Mouse (Mus musculus): Measurements from ENCODE around the gene Cdk15. TPM values are rescaled to one million over a fixed set of nuclear protein-coding genes. Genes with fewer than 3 reads are reported as not detected.
A peak's percentile ranks its signal among the peaks of the same experiment; 100 is the strongest.

The Cdk15 gene
- polyA plus RNA-seq, 1 experiment, result 0.41 TPM

DNA sequence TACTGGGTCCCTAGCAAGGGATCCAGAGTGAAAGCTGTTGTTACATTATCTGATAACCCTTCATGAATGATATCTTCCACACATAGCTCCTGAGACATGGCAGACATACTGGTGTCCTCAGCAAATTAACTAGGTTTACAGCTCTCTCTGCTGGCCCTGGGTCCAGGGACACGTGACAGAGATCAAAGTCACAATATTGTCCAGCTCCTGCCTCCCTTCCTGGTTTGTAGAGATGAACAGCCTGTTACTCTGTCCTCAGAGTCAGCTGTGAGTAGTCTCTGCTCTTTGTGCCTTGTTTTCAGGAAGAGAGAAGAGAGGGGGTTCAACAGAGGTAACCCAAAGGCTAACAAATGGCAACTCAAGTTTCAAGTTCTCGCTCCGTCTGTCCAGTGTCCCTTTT lies 125.8 kb downstream of the Cdk15 start:
- DNase-seq (ENCODE audit: low read depth), result no peak
- TF ChIP-seq CTCF (IDR thresholded peaks at IDR 0.05; ENCODE audit: borderline replicate concordance, extremely low read depth, insufficient read depth, insufficient read length), result no peak
- no peak for TF ChIP-seq POLR2A (IDR thresholded peaks at IDR 0.05; ENCODE audit: borderline replicate concordance, extremely low read depth, insufficient read depth, insufficient read length, poor library complexity, severe bottlenecking)

DNA sequence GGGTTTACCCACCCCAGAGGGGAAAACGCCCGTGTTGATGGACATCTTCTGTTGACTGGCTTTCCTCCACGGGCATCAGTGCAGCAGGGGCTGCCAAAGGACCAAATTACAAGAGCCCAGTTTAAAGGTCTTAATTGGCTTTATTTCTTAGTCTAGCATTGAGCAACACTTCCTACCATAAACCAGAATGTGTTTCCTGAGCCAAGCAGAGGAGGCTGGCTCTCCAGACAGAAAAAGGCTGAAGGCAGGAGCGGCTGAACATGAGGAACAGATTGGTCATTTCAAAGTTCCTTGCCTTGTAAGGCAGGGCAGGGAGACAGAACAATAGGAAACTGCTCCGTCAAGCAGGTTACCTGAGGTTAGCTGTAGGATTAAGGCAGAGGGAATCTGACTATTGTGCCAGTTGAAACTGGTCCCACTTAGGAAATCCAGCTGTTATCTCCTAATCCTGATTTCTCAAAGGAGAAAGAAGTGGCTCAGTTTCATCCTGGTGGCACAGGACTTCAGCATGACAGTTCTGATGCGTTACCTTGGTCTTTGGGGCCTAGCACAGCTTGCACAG lies 126.4 kb downstream of the Cdk15 start:
- no peak for DNase-seq (ENCODE audit: low read depth)
- TF ChIP-seq CTCF (IDR thresholded peaks at IDR 0.05; ENCODE audit: borderline replicate concordance, extremely low read depth, insufficient read depth, insufficient read length) (no peak), POLR2A (IDR thresholded peaks at IDR 0.05; ENCODE audit: borderline replicate concordance, extremely low read depth, insufficient read depth, insufficient read length, poor library complexity, severe bottlenecking) (no peak)

DNA sequence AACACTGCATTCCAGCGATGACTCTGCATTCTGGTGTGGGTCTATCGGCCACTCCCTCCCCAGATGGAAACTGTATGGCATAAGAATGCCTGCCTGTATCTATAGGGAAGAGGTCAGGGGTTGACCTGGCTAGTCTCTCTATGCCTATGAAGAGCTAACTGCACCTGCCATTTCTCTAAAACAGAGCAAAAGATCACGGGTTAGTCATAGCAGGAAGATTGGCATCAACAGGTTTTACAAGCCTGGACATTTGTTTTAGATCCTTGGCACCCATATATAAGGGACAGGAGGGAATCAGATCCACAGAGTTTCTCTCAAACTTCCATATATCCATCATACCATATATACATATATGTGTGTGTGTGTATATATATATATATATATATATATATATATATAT lies 127.7 kb downstream of the Cdk15 start:
- no peak for TF ChIP-seq CTCF (IDR thresholded peaks at IDR 0.05; ENCODE audit: borderline replicate concordance, extremely low read depth, insufficient read depth, insufficient read length)
- DNase-seq (ENCODE audit: low read depth), result no peak

DNA sequence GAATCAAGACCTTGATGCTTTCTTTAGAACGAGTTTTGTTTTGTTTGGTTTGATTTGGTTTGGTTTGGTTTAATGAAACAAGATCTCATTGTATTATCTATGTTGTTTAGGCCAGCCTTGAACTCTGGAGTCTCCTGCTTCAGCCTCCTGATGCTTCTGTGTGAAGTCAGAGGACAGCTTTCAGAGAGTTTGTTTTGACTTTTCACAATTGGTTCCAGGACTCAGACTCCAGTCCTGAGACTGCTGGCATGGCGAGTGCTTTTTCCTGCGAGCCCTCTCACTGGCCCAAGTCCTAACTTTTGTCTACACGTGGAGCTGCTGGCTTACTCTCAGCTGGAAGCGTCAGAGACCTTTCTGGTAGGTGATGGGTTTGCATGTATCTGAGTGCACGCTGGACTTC lies 128.9 kb downstream of the Cdk15 start:
- no peak for DNase-seq (ENCODE audit: low read depth)
- TF ChIP-seq CTCF (IDR thresholded peaks at IDR 0.05; ENCODE audit: borderline replicate concordance, extremely low read depth, insufficient read depth, insufficient read length), result no peak
- no peak for TF ChIP-seq POLR2A (IDR thresholded peaks at IDR 0.05; ENCODE audit: borderline replicate concordance, extremely low read depth, insufficient read depth, insufficient read length, poor library complexity, severe bottlenecking)

DNA sequence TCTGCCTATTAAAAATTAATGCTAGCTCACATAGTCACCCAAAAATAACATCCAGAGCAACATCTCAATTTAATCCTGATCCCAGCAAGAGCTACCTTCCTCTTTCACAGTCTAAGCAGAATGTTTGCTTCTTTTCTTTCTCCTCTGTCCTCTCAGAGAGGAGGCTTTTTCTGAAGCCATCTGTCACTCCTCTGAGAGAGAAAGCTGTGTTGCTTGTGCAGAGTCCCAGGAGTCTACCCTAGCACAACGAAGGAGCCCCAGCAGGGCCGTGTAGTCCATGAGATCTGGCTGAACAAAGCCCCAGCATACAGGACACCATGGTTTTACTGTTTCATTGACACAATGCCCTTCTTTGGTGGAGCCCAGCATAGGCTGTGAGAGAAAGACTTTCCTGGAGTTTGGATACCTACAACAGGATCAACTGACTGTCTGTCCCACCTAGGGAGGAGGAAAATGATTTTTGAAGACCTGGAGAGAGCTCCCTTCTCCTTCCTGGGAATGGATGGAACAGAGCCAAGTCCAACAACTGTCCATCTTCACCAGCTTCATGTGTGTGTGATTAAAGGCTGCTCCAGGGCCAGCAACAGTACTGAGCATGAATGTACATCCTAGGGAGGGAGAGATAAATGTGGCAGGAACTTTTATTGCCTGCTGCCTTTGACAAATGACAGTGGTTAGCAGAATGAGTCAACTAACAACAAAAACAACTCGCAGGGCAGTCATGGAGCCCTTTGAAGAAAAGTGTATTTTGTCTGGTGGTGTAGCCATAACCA lies 131.0 kb downstream of the Cdk15 start:
- TF ChIP-seq CTCF (IDR thresholded peaks at IDR 0.05; ENCODE audit: borderline replicate concordance, extremely low read depth, insufficient read depth, insufficient read length) (no peak), POLR2A (IDR thresholded peaks at IDR 0.05; ENCODE audit: borderline replicate concordance, extremely low read depth, insufficient read depth, insufficient read length, poor library complexity, severe bottlenecking) (no peak)
- peak; percentile 52 for DNase-seq (ENCODE audit: low read depth)

DNA sequence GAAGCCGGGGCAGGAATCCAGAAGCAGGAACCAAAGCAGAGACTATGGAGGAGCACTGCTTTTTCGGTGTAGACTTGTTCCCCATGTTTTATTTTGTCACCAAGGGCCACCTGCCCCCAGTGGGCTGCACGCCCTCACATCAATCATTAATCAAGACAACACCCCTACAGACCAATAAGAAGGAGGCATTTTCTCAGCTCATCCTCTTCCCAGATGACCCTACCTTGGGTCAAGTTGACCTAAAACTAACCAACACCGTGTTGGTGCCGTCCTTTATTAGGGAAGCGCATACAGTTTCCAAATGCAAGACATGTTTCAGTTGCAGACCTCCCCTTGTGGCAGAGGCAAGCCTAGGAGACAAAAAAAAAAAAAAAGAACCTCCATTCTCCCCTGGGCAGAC lies 132.5 kb downstream of the Cdk15 start:
- no peak for TF ChIP-seq POLR2A (IDR thresholded peaks at IDR 0.05; ENCODE audit: borderline replicate concordance, extremely low read depth, insufficient read depth, insufficient read length, poor library complexity, severe bottlenecking)
- no peak for TF ChIP-seq CTCF (IDR thresholded peaks at IDR 0.05; ENCODE audit: borderline replicate concordance, extremely low read depth, insufficient read depth, insufficient read length)
- no peak for DNase-seq (ENCODE audit: low read depth)

DNA sequence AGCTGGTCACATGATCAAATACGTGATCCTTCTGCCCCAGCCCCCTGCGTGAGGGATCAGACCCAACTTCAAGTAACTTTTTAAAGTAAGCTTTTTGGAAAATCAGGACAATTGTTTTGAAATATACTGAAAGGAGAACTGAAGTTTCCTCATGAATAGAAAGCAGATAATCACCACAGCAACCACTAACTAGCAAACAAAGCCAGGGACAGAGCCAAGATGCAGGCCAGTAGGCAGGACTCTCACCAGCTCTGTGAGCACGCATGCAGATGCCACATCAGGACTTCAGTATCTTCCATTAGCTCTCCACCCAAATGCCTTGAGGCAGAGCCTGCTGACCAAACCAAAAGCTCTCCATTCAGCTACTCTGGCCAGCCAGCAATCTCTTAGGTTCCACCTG lies 135.0 kb downstream of the Cdk15 start:
- DNase-seq (ENCODE audit: low read depth), result no peak
- no peak for TF ChIP-seq CTCF (IDR thresholded peaks at IDR 0.05; ENCODE audit: borderline replicate concordance, extremely low read depth, insufficient read depth, insufficient read length)
- TF ChIP-seq POLR2A (IDR thresholded peaks at IDR 0.05; ENCODE audit: borderline replicate concordance, extremely low read depth, insufficient read depth, insufficient read length, poor library complexity, severe bottlenecking), result no peak

DNA sequence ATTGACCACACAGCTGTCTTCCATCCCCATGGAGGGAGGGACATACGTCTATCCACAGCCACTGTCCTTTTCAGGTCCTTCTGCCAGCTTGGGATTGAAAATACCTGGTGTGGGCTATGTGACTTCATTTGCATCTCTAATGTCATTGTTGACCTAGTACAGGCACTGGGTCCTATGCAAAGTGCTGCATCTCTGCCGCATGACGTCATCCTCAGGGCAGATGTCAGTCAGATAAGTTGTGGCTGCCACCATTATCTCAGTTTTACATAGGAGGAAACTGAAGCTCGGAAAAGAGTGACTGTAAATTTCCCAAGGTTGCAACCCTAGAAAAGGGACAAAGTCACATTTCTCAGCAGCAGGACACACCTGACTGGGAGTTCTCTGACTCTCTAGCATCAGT lies 137.4 kb downstream of the Cdk15 start:
- DNase-seq (ENCODE audit: low read depth), result peak; percentile 43
- no peak for TF ChIP-seq POLR2A (IDR thresholded peaks at IDR 0.05; ENCODE audit: borderline replicate concordance, extremely low read depth, insufficient read depth, insufficient read length, poor library complexity, severe bottlenecking)
- TF ChIP-seq CTCF (IDR thresholded peaks at IDR 0.05; ENCODE audit: borderline replicate concordance, extremely low read depth, insufficient read depth, insufficient read length), result no peak

DNA sequence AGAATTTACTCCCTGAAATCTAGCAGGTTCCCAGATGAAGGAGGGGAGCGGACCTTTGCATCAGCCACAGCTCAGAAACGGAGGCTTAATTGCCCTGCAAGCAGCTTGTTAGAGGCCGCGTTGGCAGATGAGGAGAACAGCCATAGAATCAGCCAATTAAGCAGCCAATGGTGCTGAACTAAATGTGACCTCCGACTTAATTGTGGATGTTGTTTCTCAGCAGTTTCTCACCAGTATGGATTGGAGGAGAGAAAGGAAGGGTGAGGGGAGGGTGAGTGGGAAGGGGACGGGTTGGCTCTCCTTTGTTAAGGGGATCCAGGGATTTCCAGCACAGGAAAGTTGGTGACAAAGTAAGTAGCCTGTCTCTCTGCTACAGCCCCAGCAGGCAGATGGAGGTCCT lies 137.9 kb downstream of the Cdk15 start:
- DNase-seq (ENCODE audit: low read depth), result peak; percentile 96
- no peak for TF ChIP-seq POLR2A (IDR thresholded peaks at IDR 0.05; ENCODE audit: borderline replicate concordance, extremely low read depth, insufficient read depth, insufficient read length, poor library complexity, severe bottlenecking)
- TF ChIP-seq CTCF (IDR thresholded peaks at IDR 0.05; ENCODE audit: borderline replicate concordance, extremely low read depth, insufficient read depth, insufficient read length), result no peak

DNA sequence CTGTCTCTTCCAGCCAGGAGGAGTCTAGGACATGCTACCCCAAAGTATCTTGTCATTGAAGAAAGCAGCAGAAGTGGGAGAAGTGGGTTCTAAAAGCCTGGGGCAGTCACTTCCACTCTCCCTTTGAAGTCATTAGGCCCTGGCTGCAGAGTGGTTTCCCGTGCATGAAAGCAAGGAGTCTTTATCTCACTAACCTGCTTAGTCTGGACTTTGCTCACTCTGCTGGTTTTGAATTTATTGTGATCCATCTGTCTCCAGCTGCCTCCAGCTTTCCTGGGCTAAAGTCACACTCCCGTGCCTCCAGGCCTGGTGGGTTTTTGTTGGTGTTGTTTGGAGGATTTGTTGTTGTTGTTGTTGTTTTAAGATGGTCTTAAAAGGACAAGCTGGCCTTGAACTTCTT lies 139.3 kb downstream of the Cdk15 start:
- TF ChIP-seq POLR2A (IDR thresholded peaks at IDR 0.05; ENCODE audit: borderline replicate concordance, extremely low read depth, insufficient read depth, insufficient read length, poor library complexity, severe bottlenecking), result no peak
- TF ChIP-seq CTCF (IDR thresholded peaks at IDR 0.05; ENCODE audit: borderline replicate concordance, extremely low read depth, insufficient read depth, insufficient read length), result no peak
- DNase-seq (ENCODE audit: low read depth), result no peak

DNA sequence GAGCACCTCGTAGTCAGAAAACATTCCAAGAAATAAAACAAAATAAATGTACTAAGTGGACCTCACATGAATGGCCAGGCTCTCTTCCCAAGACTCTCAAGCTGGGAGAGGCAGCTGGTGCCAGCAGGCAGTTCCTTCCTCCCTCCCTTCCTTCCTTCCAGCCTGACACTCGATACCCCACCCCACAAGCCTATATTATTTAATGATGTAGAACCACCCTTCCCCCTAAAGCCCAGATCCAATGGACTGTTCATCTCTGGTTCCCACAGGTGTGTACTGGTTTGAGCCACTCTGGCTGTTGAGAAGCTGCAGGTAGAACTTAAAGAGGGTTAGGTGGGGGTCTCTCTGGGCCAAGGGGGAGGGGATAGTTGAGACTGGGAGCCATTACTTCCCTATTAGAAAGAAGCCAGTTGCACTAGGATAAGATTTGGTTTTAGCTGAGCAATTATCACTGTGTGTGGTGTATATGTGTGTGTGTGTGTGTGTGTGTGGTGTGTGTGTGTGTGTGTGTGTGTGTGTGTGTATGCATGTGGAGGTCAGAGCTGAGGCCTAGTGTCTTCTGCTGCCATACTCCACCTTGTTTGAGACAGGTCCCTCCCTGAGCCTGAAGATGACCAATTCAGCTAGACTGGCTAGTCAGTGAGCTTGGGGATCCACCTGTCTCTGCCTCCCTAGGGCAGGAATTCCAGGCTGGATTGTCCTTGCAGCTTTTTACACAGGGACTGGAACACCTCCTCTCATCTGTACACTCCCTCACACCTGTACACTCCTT lies 143.0 kb downstream of the Cdk15 start:
- no peak for TF ChIP-seq CTCF (IDR thresholded peaks at IDR 0.05; ENCODE audit: borderline replicate concordance, extremely low read depth, insufficient read depth, insufficient read length)
- TF ChIP-seq POLR2A (IDR thresholded peaks at IDR 0.05; ENCODE audit: borderline replicate concordance, extremely low read depth, insufficient read depth, insufficient read length, poor library complexity, severe bottlenecking), result no peak
- DNase-seq (ENCODE audit: low read depth), result no peak
